Mouse (Mus musculus): ENCODE data around the gene Wnk1. TPM values are rescaled to one million over a fixed set of nuclear protein-coding genes. Genes with fewer than 3 reads are reported as not detected.
A peak's percentile ranks its signal among the peaks of the same experiment; 100 is the strongest.
"Not testable (repeated sequence)": the region's sequence is repeated elsewhere in the genome, so short reads cannot be mapped to it uniquely, and the experiment has no call there.

Wnk1 gene
- 64.7 and 73.2 TPM in 2 replicates for polyA plus RNA-seq (2015; fragmentation: Nextera tagmentation; extraction: Ambion mirVana)

DNA sequence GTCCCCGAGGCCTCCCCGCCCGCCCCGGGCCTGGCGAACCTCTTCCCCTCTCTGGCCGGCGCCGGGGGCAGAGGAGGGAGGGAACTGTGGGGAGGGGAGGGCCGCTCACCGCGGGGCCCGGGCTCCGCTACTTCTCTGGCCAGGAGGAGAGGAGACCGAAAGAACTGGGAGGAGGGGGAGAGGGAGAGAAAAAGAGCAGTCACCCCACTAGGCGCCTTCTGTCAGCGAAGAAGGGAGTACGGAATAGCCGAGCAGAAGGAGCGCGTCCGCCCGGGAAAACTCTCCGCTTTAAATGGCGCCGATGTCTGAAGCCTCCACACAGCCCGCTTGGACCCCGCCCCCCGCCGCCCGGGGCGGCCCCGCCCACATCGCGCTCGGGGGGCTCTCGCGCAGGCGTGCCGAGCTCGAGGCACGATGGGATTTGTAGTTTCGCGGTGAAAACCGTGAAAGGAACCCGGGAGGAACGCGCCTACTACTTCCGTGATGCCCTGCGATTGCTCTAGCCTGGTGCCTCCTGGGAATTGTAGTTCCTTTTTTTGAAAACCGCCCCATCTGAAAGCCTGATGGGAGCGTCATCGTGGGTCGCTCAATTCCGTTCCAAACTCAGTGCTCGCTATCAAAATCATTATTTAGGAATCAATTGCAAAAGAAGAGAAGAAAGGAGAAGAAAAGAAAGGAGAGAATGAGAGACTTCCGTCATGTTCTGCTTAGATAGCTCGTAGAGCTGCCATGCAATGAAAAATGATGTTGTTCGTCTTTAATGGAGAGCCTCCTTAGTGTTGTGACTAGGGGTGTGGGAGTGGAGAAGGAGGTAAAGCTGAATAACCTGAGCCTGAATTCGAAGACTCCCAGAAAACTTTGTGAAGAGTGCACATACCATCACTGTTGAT lies at the start of gene Wnk1:
Wnk1 (minus strand) TSS at position 307 of the 890 bp plus-strand sequence.
- H3K27ac ChIP-seq (replicated peaks) = peak within 1 kb of the TSS; percentile 100
- H3K27me3 ChIP-seq (replicated peaks) = no peaks in the 10 kb centered on the region
- H3K4me3 ChIP-seq = peak within 1 kb of the TSS; percentile 99
- peak; percentile 87 for ATAC-seq (ENCODE audit: extremely low read depth, insufficient number of reproducible peaks, low FRiP score, low TSS enrichment)
- WGBS = under 1% methylated on average over 58 of the region's 59 CpGs
- peaks cover 16% of the 10 kb centered on the region for H3K36me3 ChIP-seq
- peak within 1 kb of the TSS; percentile 94 for H3K4me2 ChIP-seq
- H3K4me1 ChIP-seq = peaks cover 26% of the 10 kb centered on the region
- H3K9me3 ChIP-seq = no peaks in the 10 kb centered on the region
- peak within 1 kb of the TSS; percentile 98 for H3K9ac ChIP-seq

DNA sequence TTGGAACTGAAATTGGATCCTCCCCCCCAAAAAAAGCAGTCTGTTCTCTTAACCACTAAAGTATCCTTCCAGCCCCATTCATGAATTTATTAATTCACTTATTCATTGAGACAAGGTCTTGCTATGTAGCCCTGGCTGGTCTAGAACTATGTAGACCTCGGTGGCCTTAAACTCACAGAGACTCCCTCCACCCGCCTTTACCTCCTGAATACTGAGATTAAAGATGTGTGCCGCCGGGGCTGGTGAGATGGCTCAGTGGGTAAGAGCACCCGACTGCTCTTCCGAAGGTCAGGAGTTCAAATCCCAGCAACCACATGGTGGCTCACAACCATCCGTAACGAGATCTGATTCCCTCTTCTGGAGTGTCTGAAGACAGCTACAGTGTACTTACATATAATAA lies 48.6 kb upstream of the Wnk1 start:
- H3K4me3 ChIP-seq; H3K27ac ChIP-seq (replicated peaks); H3K9me3 ChIP-seq; H3K4me2 ChIP-seq; H3K4me1 ChIP-seq; H3K9ac ChIP-seq; H3K27me3 ChIP-seq (replicated peaks); ATAC-seq (ENCODE audit: extremely low read depth, insufficient number of reproducible peaks, low FRiP score, low TSS enrichment); H3K36me3 ChIP-seq: not testable (repeated sequence)
- 81% methylated on average over 7 of the region's 8 CpGs for WGBS

DNA sequence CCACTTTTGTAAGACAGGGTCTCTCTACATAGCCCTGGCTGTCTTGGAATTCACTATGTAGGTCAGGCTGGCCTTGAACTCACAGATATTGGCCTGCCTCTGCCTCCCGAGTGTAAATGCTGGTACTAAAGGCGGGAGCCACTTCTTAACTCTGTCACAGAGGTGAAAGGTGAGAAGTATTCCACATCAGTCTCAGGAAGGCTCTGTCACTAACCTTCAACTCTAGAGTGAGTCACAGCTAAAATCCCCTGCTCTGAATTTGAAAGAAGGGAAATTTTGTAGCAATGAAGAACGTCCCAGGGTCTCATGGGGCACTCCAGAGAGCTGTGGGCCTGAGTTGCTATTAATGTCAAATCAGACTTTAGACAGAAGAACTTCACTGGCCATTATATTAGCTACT lies 47.4 kb upstream of the Wnk1 start:
- Histone ChIP-seq H3K9ac (no peak overlapping the region), H3K4me3 (no peak overlapping the region), H3K4me2 (no peak overlapping the region), H3K27ac (replicated peaks) (no peak overlapping the region), H3K4me1 (no peaks in the 10 kb centered on the region), H3K27me3 (replicated peaks) (no peaks in the 10 kb centered on the region), H3K36me3 (no peaks in the 10 kb centered on the region), H3K9me3 (no peaks in the 10 kb centered on the region)
- ATAC-seq (ENCODE audit: extremely low read depth, insufficient number of reproducible peaks, low FRiP score, low TSS enrichment) = no peak
- WGBS = 69% methylated on average over 3 of the region's 3 CpGs

DNA sequence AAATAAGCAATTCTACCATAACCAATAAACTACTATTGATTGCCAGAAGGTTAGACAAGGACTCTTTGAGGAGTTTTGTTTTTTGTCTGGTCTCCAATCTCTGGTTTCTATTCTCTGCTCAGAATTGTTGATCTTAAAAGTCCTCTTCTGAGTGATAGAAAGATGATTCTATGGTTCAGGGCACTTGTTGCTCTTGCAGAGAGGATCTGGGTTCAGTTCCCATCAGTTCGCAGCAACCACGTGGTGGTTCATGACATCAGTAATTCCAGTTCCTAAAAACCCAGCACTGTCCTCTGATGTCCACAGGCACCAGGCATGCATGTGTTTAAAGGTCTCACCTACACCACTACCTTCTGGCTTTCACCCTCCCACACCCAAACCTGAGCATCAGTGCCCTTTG lies 46.5 kb upstream of the Wnk1 start:
- no peak overlapping the region for H3K9ac ChIP-seq
- WGBS = 88% methylated on average over 2 of the region's 2 CpGs
- no peaks in the 10 kb centered on the region for H3K4me1 ChIP-seq
- no peak overlapping the region for H3K4me3 ChIP-seq
- no peaks in the 10 kb centered on the region for H3K27me3 ChIP-seq (replicated peaks)
- H3K4me2 ChIP-seq = no peak overlapping the region
- ATAC-seq (ENCODE audit: extremely low read depth, insufficient number of reproducible peaks, low FRiP score, low TSS enrichment) = no peak
- H3K36me3 ChIP-seq = no peaks in the 10 kb centered on the region
- H3K9me3 ChIP-seq = no peaks in the 10 kb centered on the region
- H3K27ac ChIP-seq (replicated peaks) = no peak overlapping the region

DNA sequence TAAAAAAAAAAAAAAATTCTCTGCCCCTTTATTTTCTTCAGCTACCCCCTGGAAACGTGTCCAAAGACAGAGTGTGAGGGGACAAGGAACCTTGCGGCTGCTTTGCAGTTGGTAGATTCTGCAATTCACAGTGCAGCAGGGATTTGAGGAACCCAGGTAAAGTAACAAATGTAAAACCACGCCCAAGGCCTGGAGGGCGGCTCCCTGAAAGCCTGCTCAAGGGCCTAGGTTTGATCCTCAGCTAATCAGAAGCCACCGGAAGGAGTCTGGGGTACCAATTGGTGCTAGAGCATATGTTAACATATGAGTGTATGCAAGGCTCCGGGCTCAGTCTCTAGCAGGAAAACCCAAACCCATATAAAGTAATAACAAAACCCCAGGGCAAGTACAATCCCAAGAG lies 45.0 kb upstream of the Wnk1 start:
- Histone ChIP-seq H3K36me3 (no peaks in the 10 kb centered on the region), H3K4me3 (no peak overlapping the region), H3K9me3 (no peaks in the 10 kb centered on the region), H3K4me2 (no peak overlapping the region), H3K4me1 (no peaks in the 10 kb centered on the region), H3K27me3 (replicated peaks) (no peaks in the 10 kb centered on the region), H3K27ac (replicated peaks) (no peak overlapping the region), H3K9ac (no peak overlapping the region)
- ATAC-seq (ENCODE audit: extremely low read depth, insufficient number of reproducible peaks, low FRiP score, low TSS enrichment) = no peak
- WGBS = 57% methylated on average over 6 of the region's 6 CpGs

DNA sequence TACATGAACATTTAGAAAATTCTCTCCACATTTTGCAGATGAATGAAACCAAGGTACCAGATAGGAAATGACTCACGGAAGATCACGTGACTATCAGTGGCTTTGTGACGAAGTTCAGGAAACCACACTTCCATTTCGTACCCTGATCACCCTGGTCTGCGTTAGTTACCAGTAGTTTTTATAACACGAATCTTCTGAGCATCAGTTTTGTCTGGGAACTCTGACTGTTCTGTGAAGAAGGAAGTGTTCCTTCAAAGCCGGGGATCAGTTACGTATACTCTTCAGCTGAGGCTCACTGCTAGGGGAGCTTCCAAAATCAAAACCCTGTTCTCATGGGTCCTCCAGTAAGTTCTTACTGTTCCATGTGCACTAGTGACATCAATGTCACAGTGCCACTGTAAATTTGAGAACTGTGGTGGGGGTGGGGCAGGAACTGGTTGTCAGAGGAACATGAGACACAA lies 44.5 kb upstream of the Wnk1 start:
- Histone ChIP-seq H3K9ac (no peak overlapping the region), H3K9me3 (no peaks in the 10 kb centered on the region), H3K4me3 (no peak overlapping the region), H3K27me3 (replicated peaks) (no peaks in the 10 kb centered on the region), H3K36me3 (no peaks in the 10 kb centered on the region), H3K27ac (replicated peaks) (no peak overlapping the region), H3K4me2 (no peak overlapping the region), H3K4me1 (no peaks in the 10 kb centered on the region)
- no peak for ATAC-seq (ENCODE audit: extremely low read depth, insufficient number of reproducible peaks, low FRiP score, low TSS enrichment)
- 70% methylated on average over 8 of the region's 8 CpGs for WGBS

DNA sequence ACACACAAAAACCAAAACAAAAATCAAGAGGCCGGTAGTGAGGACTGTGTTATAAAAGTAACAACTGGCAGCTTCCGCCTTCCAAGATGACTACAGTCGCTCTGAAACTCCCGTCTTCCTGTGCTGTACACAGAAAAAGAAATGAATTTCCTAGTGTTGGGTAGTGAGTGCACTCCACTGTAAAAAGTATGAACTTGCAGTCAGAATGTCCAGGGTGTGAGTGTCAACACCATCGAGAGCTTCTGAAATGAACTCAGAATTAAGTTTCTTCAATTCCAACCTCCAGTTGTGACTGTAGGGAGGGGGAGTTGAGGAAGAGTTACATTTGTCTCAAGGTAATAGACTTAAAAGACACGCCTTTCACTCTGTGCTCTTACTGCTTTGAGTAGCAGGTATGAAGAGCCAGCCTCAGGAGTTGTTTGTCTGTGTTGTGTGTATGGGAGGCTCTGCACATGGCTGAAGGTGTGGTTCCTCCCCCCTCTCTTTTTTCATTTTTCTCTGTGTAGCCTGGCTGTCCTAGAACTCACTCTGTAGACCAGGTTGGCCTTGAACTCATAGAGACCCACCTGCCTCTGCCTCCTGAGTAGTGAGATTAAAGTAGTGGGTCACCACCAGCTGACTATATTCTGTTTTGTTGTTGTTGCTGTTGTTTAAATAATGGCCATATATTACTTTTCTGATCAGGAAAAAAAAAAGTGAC lies 43.9 kb upstream of the Wnk1 start:
- Histone ChIP-seq H3K4me2 (no peak overlapping the region), H3K27ac (replicated peaks) (no peak overlapping the region), H3K27me3 (replicated peaks) (no peaks in the 10 kb centered on the region), H3K9me3 (no peaks in the 10 kb centered on the region), H3K4me3 (no peak overlapping the region), H3K4me1 (no peaks in the 10 kb centered on the region), H3K9ac (no peak overlapping the region), H3K36me3 (no peaks in the 10 kb centered on the region)
- no peak for ATAC-seq (ENCODE audit: extremely low read depth, insufficient number of reproducible peaks, low FRiP score, low TSS enrichment)
- WGBS = 89% methylated on average over 6 of the region's 6 CpGs

DNA sequence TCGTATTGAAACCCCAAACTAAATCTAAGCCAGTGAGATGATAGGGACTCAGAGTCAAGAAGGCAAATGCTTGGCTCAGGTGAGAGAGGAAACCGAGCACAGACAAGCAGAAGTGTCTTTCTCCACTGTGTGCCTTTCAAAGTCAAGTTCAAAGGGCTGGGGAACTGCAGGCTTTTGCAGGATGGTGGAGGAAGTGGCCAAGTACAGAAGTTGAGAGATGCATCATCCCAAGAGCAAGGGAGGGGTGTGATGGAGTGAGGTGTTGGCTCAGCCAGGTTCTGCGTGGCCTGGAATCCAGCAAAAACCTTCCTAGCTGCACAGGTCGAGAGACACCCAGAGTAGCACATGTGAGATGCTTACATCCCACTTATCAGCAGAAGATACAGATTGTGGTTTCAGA lies 43.0 kb upstream of the Wnk1 start:
- H3K27me3 ChIP-seq (replicated peaks) = no peaks in the 10 kb centered on the region
- H3K4me3 ChIP-seq = no peak overlapping the region
- H3K9ac ChIP-seq = no peak overlapping the region
- ATAC-seq (ENCODE audit: extremely low read depth, insufficient number of reproducible peaks, low FRiP score, low TSS enrichment) = no peak
- no peaks in the 10 kb centered on the region for H3K4me1 ChIP-seq
- no peak overlapping the region for H3K27ac ChIP-seq (replicated peaks)
- no peak overlapping the region for H3K4me2 ChIP-seq
- 75% methylated on average over 4 of the region's 4 CpGs for WGBS
- H3K9me3 ChIP-seq = no peaks in the 10 kb centered on the region
- H3K36me3 ChIP-seq = no peaks in the 10 kb centered on the region

DNA sequence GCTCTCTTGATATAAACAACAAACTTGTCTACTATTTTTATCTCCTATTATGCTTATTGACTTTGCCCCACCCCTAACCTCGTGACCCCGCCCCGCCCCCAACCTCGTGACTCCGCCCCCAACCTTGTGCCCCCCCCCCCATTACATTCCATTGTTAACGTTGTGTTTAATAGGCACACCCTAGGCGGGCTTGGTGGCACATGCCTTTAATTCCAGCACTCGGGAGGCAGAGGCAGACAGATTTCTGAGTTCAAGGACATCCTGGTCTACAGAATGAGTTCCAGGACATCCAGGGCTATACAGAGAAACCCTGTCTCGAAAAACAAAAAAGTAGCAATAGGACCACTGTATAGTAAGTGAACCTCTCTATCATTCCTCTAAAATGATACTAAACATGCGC lies 41.1 kb upstream of the Wnk1 start:
- Histone ChIP-seq H3K9ac (no peak overlapping the region), H3K36me3 (no peaks in the 10 kb centered on the region), H3K4me1 (no peaks in the 10 kb centered on the region), H3K9me3 (no peaks in the 10 kb centered on the region), H3K4me2 (no peak overlapping the region), H3K27ac (replicated peaks) (no peak overlapping the region), H3K27me3 (replicated peaks) (no peaks in the 10 kb centered on the region), H3K4me3 (no peak overlapping the region)
- ATAC-seq (ENCODE audit: extremely low read depth, insufficient number of reproducible peaks, low FRiP score, low TSS enrichment) = no peak
- WGBS = 84% methylated on average over 10 of the region's 10 CpGs

DNA sequence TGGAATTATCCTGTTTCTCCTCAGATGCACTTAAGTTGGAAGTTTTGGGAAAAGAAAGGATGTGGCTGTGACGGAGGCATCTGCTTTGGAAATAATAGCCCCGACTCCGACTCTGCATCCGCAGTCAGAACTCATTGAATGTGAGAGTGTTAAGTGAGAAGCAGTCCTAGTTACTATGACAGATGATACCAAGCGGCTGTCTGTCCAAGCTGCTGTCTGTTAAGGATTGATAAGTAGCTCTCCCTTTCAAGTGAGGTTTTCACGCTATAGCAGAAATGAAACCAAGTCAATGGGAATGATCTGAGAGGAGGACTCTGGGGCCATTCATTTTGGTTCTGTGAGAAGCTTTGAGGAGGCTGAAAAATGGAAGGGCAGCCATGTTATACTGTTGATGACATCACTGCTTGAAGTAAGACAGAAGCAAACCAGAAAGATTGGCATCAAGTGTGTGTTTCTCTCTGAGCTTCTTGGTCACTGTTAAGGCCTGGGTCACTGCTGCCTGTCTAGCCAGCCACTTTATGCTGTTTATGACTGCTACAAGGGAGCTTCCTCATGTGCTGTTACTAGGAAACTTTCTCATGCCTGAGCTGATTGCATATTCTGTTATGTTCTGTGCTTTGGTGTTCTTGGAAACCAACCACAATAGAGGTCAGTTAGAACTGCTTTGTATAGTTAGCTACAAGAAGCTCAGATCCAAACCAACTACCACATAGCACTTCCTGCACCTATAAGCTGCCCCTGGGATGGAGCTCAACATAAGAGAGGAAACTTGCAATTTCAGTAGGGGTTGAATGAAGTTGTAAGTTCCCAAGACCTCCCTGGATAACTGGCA lies 38.4 kb upstream of the Wnk1 start:
- Histone ChIP-seq H3K9ac (no peak overlapping the region), H3K4me1 (0 out of 2 replicates have a peak, but pooled peaks cover 3% of the 10 kb centered on the region)
- WGBS = 66% methylated on average over 6 of the region's 6 CpGs

DNA sequence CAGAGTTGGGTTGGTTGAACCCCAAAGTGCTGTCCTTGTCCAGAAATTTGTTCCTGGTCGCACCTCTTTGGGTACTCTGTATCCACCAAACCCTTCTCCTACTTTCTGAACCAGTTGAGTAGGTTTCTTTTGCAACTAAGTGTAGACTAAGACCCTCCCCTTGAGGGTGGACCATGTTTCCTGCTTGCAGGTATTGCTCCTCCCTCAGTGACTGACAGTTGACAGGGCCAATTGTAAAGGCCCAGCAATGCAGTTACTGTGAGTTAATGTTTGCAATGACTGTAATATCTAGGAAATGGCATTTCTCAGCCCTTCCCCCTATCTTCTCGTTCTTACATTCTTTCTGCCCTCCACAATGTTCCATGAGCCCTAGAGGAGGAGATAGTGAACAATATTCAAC lies 34.2 kb upstream of the Wnk1 start:
- Histone ChIP-seq H3K9ac (no peak overlapping the region), H3K9me3 (no peaks in the 10 kb centered on the region), H3K4me1 (0 out of 2 replicates have a peak, but pooled peaks cover 3% of the 10 kb centered on the region), H3K27me3 (replicated peaks) (no peaks in the 10 kb centered on the region), H3K4me2 (no peak overlapping the region), H3K4me3 (no peak overlapping the region), H3K36me3 (no peaks in the 10 kb centered on the region), H3K27ac (replicated peaks) (no peak overlapping the region)
- ATAC-seq (ENCODE audit: extremely low read depth, insufficient number of reproducible peaks, low FRiP score, low TSS enrichment) = no peak
- 66% methylated on average over 2 of the region's 2 CpGs for WGBS

More for the DNA sequence above, 38.4 kb upstream of the Wnk1 start:
- no peak overlapping the region for H3K4me3 ChIP-seq
- no peak overlapping the region for H3K27ac ChIP-seq (replicated peaks)
- H3K27me3 ChIP-seq (replicated peaks) = no peaks in the 10 kb centered on the region
- H3K36me3 ChIP-seq = no peaks in the 10 kb centered on the region
- no peak overlapping the region for H3K4me2 ChIP-seq
- no peaks in the 10 kb centered on the region for H3K9me3 ChIP-seq
- ATAC-seq (ENCODE audit: extremely low read depth, insufficient number of reproducible peaks, low FRiP score, low TSS enrichment) = no peak

Measured in heart, embryonic 13.5 days (tissue).